Mouse (Mus musculus) CD4-positive, CD25-positive, alpha-beta regulatory T cell, adult 4 months (primary cell): ENCODE measurements around the gene Rora. TPM values are rescaled to one million over a fixed set of nuclear protein-coding genes. Genes with fewer than 3 reads are reported as not detected.

Experiments used
- ATAC-seq: one replicate; pipeline ENCODE4 v1.8.0; 2017
- polyA plus RNA-seq, 2 experiments: library from polyadenylated mRNA; unstranded; fragments of 100-300 nt; shearing (Covaris generic); gene quantifications; one replicate each; pipeline ENCODE4 v1.2.1; 2017

The Rora gene
- polyA plus RNA-seq, 2 experiments from 2014 or later = 35.6 to 42.4 TPM

DNA sequence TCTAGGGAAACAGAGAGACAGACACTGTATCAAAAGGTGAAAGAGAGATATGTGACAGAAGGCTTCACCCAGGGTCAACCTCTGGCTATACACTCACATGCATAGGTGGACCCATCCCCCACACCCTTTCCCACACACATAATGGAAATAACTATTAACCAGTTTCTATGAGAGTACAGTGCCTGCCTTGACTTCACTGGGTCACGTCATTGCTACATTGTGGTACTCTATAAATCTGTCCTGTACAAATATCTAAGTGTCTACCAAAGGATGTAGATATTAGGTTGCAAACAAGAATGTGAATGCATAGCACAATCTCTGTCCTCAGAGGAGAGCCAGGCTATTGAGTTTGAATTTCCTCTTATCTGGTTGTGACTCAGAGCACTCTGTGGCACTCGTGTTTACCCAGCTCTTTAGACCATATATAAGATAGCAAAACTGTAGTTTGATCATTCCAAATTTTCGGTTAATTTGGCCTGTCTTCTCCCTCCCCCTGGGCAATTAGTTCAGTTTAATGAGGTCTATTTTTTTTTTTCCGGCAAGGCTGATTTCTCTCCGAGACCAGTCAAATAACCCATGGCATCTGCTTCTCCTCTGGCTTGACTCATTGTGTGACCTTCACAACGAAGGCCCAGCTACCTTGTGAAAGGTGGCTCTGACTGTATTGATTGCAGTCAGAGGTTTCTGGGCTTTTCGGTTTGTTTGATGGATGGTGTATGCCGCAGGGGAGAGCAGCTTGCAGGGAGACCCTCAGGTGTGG, 502.4 kb downstream of the Rora start:
- ATAC-seq = peak; percentile 51

DNA sequence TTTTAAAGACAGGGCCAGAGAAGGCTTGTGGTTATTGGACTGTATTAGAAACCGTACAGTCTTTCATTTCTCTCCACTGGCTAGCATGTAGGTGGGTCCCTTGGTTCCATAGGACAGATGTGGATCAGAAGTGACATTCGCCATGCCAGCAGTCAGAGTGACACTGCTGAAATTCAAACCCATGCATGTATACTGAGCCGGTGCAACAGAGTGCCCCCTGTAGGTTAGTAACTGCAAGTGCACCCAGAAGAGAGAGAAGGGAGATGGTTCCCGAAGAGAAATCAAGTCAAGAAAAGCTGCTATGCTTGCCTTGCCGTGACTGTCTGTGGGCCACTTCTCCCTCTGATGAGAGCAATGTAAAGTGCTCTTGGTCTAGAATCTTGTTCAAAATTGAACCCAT, 507.2 kb downstream of the Rora start:
- no peak for ATAC-seq

DNA sequence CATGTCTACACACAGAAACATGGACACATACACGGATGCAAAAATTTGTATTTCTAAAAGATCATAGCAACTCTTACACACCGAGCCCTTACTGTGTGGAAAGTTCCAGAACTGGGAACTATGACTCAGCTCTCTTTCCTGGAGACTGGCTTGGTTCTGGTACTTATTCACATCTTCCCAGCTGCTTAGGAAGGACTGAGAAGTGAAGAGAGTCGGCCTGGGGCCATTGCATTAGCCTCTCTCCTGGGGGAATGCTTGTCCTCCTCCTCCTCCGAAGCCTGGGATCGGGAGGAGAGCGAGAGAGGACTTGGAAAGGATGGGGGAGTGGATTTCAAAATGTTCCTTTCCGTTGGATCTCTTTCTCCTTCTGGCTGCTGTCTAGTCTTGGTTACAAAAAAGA, 511.1 kb downstream of the Rora start:
- ATAC-seq = no peak

DNA sequence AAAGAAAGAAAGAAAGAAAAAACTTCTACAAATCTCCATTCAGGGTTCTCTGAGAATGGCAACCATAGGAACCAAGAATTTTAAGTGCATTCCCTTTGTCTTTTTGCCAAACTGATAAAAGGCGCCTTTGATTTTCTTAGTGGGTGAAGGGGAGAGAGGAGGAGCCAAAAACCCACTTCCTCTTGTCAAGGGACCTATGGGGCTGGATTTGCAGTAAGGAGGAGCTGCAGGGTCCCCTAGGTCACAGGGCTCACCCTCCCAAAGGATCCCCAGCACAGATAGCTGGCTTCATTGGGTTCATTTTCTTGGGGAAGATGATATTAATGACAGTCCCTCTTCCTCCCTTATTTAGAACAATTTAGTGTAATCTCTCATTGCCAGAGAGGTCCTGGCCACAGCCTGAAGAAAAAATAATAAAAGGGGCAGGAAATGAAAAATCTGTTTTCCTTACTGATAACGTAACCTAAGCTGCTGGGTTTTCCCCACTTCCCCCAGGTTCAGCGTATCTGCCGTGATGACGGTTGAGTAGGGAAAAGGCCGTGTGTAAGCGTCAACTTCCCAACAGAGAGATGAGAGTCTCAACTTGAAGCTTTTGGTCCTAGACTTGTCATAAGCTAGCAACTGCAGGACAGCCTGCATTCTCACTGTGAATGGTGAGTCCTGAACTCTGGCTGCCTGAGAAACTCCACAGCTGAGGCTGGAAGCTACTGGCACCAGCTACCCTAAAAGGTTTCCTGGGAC, 511.7 kb downstream of the Rora start:
- peak; percentile 89 for ATAC-seq

DNA sequence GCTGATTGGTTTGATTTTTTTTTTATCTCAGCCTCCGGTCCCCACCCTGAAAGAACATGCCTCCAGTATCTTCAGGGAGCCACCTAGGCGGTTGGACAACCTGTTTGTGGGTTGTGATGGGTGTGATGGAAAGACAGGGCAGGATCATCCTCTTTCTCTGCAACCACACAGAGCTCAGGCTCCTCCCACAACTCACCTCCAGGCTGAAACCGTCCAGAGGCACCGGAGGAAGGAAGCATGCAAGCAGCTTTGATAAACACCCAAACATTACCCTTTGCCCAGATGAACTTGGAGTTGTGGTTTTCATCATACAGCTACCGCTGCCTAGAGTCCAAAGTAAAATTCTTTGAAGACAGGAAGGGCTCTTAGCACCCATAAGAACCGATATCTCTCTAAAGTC, 520.5 kb downstream of the Rora start:
- ATAC-seq = peak; percentile 43

DNA sequence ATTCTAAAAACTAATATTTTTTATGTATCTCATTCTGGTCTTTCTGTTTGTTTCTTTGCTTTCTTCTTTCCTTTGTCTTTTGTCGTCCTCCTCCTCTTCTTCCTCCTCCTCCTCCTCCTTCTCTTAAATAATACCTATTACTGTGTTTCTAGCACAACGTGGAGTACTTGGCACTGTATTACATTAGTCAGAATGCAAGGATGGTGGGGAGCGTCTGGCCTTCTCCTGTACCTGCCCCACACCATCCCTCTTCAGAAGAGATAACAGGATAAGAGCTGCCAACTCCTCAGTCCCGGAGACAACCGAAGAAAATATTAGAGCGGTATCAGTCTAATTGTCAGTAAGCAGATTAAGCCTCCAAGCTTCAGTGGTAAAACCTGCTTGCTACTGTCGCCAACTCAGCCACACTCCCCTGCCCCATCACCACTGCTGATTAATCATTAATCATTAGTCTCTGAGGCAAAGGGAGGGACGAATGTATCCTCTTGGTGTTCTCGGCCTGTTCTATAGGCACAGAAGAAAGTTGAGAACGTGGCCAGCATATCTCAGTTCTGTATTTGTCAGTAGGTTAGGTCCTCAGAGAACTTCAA, 521.0 kb downstream of the Rora start:
- ATAC-seq = no peak

DNA sequence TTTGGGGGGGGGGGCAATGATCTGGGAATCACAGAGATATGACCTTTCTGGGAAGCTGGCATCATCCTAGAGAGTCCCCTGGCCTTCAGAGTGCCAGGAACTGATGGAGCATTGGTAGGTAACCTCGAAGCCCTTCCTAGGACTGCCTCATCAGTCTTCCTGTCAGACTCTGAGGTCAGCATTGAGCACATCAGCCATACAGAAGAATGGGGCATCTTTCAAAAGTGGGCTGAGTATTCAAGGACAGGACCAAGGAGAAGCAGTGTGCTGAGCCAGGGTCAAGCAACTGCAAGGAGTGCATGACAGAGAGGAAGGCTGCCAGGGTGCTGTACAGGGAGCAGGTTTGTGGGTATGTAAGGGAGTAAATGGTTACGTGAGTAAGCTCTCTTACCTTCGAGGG, 523.4 kb downstream of the Rora start:
- no peak for ATAC-seq

DNA sequence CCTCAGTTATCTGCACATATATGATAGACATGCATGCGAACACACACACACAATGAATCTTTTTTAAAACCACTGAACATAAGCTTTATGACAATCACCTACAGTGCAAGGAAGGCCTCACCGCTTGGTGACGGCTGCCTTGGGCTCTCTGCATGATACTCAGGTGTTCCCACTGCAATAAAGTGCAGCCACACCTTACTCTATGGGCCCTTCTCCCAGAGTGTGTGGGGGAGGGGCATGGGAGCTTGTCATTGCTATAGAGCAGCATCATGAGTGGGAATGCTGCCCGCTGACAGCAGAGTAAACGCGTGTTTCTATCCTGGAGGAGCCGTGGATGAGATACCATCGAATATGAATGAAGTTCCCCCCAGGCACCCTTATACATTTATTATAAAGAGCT, 525.6 kb downstream of the Rora start:
- no peak for ATAC-seq

DNA sequence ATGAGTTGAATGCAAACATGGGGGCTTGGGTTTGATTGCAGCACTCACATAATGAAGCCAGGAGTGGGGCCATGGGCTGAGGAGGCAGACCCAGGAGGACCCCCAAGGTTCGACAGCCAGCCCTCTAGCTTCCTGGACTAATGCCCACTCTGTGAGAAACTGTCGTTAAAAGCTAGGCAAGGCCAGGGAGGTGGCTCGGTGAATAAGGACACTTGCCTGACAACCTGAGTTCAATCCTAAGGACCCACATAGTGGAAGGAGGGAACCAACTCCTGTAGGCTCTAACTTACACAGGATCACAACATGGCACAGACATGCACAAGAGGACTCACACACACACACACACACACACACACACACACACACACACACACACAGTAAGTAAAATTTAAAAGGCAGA, 527.4 kb downstream of the Rora start:
- no peak for ATAC-seq

DNA sequence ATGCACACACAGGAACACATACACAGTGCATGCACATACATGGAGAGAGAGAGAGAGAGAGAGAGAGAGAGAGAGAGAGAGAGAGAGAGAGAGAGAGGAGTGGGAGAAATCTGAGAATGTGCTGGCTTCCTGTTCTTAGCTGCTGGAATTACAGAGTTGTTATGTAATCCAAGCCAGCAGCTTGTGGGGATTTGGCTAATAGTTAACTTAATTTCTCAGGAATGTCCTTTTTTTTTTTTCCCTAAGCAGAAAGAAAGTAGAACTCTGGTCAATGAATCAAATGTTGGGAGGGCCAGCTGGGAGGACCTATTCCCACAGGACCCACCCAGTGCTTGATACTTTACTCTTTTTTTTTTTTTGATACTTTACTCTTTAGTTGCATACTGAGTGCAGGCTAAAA, 527.8 kb downstream of the Rora start:
- ATAC-seq = no peak

DNA sequence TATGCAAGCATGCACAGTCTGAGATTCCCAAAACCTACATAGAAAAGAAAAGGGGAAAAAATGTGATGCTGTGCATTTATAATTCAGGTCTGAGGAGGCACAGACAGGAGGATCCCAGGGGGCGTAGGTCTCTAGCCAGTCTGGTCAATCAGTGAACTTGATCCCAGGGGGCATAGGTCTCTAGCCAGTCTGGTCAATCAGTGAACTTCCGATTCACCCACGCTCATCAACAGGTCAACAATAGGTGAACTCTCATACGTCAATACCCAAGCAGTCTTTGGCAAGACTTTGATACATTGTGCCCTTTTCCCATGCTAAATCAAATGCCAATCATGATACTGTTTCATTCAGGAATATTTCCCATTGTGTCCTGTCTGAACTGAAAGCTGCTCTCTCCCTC, 530.3 kb downstream of the Rora start:
- no peak for ATAC-seq

DNA sequence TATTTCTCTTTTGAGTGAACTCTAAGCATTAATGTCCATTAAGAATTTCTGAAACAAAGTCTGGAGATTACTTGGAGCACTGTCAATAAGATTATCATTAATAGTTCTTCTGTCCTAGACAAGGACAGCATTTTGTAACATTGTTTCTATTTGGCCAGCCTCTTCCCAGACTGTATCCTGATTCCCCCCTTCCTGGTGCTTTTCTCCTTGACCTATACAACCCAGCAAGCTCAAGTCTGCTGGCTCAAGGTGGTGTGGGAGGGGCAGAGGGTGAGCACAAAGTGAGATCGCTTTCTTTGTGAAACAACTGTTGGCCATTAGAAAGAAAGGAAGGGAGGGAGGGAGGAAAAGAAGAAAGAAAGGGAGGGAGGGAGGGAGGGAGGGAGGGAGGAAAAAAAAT, 537.1 kb downstream of the Rora start:
- ATAC-seq = no peak

DNA sequence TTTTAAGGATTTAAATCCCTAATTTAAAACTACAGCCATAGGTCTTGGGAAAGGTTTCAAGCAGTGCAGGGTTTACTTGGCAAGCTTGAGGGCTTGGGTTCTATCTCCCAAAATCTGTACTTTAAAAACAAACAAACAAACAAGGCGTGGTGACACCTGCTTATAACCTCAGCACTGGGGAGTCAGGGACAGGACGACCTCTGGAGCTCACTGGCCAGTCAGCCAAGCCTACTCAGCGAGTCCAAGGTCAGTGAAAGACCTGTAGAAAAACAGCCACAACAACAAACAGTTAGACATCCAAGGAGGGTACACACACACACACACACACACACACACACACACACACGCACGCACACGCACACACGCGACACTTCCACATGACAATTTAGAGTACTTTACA, 538.9 kb downstream of the Rora start:
- no peak for ATAC-seq

DNA sequence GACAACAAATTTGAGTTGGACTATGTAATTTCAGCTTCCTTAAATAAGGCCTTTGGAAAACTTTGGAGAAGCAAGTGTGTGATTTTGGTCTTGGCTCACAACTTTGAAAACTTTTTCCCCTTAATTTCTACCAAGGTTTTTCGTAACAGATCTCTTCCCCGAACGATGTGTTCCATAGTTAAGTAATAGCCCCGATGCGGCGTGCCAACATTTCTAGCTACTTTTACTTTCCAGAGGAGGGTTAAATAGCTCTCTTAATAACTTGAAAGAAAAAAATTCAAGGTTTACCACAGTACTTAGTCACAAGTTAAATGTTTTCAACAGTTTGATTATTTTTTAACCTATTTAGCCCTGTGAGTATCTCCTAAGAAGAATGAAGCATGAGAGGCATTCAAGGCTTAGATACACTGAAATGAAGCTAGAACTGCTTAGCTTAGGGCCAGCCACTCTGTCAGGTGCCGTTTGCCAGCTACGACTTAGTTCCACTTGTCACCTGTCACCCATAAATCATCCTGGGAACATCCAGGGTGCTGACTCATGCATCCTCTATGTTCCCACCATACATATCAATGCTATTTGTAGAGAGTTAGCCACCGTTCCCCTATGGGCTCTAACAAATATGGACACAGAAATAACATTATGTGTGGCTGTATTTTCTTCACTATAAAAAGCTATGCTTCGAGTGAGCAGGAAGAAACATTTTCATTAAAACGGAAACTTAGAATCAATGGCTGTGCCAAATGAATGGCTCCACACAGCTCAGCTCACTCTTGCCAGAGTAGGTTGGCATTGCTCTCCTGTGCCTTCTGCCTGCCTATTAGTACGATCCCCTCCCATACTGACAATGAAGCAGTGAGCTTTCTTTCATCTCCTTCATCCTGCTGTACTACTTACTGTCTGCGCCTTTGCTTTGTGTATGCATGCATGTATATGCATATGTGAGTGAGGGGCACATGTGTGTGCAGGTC, 541.3 kb downstream of the Rora start:
- no peak for ATAC-seq

DNA sequence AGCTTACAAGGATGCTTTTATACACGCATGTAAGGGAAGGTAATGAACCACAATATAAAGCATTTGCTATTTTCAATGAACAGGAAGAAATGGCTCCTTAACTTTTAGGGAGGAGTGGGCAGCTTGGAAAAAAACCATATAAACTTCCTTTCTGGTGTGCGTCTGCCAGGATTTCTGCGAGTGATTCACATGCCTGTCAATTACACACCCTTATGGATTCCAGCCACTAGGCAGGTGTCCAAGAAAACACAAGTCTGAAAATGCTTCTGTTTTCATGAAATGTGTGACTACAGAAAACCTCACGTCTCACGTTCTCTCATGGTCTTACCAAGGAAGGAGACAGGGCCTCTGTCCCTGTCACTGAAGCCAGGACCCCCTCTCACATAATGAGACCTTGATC, 560.2 kb downstream of the Rora start:
- ATAC-seq = no peak

DNA sequence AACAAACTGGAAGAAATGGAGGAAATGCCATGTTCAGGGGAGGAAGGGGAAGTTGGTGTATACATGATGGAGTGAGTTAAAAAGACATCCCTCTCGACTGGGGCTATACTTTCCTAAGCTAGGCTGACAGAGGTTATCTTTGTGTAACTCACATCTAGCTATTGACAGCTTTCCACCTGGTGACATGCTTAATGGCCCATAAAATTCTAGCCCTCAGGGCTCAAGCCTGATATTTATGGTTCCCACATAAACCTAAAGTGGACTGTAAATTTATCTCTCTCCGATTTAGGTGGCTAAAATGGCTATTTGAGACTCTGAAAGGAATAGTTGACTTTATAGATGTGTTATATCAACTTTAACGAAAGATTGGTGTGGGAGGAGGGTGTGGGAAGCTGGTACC, 571.3 kb downstream of the Rora start:
- ATAC-seq = no peak

DNA sequence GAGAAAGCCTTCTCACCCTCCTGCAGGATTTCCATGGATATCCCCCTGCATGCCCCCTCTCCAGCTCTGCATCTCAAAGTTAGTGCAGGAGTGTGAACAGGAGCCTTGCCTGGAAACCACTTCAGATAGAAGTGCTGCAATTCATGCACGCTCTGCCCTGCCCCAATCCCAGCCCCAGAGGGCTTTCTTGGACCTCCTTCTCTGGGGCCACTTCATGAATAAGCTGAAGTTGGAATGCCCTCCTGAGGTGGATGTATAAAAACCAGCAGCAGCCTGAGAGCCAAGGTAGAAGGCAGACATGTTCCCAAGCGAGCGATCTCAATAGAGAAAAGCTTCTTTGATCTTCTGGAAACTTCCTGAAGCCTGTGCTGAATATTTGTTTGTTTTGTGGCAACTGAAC, 572.8 kb downstream of the Rora start:
- ATAC-seq = no peak

DNA sequence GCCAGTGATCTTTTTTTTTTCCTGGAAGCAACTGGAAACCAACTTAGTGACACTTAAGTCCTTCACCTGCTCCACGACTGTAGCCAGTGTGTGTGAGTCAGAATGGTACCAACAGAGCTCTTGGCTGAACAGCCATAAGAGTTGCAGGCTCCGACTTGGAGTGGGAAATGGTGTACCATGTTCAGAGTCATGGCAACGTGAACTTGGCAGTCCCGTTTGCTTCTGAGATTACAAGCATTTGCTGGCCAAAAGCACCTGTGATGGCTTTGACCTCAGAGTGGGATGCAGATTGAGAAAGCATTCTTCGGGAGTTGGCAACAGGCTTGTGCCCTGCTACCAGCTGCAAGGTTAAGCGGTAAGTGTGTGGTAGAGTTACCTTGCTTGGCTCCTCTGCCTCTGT, 574.2 kb downstream of the Rora start:
- ATAC-seq = no peak

DNA sequence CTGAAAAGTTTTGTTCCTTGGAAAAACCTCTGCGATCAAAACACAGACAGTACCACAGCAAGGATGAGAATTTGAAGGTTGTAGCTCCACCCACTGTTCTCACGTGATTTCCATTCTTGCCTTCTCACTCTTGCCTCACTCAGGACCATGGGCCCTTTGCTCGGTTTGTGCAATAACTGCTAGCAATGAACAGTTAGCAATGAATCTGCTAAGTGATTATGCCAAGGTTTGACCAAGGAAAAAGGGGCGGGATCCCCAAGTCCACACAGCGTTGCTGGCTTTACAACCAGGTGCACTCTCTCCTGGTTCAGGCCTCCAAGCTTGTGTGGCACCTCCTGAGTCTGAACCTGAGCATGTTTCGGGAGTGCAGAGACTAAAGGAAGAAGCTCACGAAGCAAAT, 576.3 kb downstream of the Rora start:
- no peak for ATAC-seq

DNA sequence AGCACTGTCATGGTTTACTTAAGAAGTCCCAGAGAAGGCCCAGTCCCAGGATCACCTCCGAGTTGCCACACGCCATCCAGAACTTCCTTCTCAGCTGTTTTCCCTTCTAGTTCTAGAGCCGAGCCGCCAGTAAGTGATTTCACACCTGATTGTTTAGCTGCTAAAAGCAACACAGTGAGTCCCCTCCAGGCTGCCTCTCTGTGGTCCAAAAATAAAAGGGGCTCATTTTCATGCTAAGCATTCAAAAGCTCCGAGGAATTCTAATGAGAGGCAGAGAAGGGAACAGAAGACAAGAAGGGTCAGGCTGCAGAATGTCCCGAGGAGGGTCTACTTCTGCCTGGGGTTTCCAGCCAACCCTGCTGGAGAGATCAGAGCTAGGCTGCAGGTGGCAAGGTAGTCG, 580.9 kb downstream of the Rora start:
- ATAC-seq = no peak

DNA sequence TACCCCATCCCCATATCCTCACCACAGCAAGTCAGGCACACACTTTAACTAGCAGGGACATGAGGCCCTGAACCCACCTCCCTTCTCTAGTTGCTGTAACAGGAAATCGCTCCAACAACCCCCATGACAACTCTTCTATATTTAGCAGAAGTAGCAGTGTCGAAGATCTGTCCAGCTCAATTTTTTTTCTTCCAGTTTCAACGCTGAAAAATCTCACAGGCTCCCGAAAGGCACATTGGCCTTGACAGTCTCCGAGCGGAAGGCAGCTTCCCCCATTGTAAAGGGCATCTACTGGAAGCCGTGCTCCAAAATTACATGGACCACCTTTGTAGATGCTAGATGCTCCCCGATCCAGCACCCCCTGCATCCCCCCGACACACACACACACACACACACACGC, 583.7 kb downstream of the Rora start:
- no peak for ATAC-seq

DNA sequence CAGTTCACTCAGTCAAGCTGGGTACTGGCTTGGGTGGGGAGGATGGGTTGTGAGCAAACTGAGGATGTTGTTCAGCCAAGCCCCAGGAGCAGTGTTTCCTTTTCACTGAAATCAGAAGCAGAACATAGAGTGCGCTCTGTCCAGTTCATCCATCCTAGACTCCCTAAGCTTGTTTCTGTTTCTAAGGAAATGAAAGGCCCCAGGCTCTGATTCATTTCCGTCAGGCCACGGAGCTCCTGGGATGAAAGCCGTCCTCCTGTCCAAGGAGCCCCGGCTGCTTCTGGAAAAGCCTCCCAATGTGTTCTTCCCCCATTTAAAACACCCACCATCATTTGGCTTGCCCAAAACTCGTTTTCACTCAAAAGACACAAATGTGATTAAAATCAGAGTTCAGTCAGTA, 589.0 kb downstream of the Rora start:
- no peak for ATAC-seq

DNA sequence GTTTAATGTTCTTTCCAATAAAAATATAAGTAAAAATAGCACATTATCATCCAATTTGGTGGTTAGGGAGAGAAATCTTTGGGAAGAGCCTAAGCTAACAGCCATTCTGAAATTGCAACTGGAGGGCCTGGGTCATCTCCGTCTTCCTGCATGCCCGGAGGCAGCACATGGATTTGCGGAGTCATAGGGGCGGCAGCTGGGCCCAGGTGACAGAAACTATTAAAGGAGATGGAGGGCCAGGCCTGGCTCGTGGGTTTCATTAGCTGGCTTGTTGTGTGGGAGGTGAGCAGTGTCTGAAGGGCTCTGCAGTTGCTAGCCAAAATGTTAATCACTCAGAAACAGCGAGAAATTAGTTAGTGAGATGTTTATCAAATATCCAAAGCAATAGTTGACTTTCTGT, 590.0 kb downstream of the Rora start:
- ATAC-seq = no peak
